Mouse (Mus musculus) left cerebral cortex, postnatal 10 days (tissue): Measurements from ENCODE around the gene Anp32a. TPM values are rescaled to one million over a fixed set of nuclear protein-coding genes. Genes with fewer than 3 reads are reported as not detected.

Source experiments
- DNase-seq, 2 experiments: peaks; one replicate each; pipeline ENCODE4 v3.0.0; 2021 to 2022; ENCODE audit warnings: low spot score in 2 of 2, mixed read lengths in 1 of 2; ENCODE audit errors: extremely low spot score in 1 of 2
- intact Hi-C: fragments of 180-260 bp; cut with DNase I; formaldehyde crosslinking; loops from one replicate; pipeline ENCODE4 v1.15.1; 2025
- total RNA-seq, 2 experiments: library from RNA; stranded (reverse); gene quantifications; 2 replicates each; pipeline ENCODE4 v1.2.3; 2021

The Anp32a gene
- total RNA-seq, 2 experiments from 2014 or later, result 232 to 233 TPM

DNA sequence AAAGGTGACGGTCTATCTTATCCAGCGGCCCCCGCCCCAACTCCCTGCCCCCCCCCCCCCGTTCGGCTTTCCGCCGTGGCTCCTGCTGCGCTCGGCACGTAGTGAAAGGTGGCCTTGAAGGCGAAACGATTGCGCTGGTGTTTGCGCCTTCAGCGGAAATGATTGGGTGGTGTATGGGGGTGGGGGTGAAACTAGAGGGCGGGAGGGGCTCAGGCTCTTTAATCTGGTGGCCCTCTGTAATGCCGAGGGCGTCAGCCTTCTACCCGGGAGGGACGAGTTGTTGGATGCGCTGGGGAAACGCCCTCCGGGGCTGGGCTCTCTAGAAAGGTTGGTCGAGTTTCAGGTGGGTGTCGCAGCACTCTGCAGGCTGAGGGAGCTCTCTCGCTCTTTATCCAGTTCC is 3.5 kb downstream of the Anp32a start:
- intact Hi-C loops, result loop anchor here (5.0 kb wide), 1 partner anchor 208 kb away; no protein-coding TSS in a partner anchor
- DNase-seq, result peak in 1 of 2 experiments; percentile 76

DNA sequence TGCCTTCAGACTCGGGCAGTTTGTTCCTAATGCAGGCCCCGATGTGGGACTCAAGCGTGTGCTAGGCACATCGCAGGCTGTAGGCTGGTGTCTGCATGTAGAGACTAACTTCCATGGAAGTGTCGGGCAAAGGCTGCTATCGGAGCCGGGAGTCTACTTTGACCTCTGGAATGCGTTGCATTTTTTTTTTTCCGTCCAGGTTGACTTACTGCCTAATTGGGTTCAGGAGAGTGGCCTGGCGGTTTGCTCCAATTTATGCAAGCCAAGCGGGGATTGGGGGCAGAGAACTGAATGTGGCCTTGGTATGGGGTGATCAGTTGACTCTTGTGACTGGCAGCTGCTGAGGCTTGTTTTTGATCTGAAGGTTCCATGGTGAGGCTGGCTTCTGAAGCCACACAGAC is 4.0 kb downstream of the Anp32a start:
- intact Hi-C loops, result no loop called here
- DNase-seq, result no peak

DNA sequence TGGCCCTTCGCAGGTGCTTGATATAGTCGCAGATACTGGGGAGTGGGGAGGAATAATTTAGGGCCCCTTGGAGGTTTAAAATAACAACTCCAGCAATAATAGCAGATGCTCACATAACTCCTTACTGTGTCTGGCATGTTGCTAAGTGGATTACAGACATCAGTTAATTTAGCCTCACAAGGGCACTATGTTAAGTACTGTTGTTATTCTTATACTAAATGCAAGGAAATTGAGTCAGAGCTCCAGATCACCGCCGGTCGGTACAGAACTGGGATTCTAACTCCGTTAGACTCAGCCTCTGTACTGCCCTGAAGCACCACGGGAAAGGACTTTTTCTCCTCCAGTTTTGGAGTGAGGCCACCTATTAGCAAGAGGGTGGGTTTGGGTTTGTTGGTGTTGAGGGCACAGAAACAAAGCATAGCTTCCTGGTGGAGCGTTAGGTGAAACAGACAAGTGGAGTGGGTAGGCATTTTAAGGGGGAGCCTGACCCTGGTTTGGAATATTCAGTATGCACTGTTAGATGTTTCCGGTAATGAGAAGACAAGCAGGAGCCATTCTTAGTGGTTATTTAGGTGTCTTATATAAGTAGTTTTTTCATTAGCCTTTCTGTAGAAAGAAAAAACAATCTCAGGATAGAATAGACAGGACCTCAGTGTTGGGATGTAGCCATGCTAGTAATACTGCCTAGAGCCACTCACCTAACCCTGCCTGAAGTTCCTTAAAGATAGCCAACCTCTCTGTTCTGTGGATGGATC is 4.7 kb downstream of the Anp32a start:
- intact Hi-C loops, result no loop called here

DNA sequence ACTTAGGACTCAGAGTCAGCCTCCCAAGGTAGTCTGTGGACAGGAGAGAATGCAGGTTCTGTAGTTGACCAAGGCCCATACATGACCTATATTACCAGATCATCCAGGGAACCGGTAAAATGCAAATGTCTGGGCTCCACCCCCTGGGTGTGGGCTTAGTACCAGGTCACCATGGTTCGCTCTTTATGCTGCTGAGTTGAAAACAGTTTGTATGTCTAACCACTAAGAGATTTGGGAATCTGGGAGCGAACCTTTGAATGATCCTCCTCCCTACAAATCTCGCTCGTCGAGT is 5.2 kb downstream of the Anp32a start:
- intact Hi-C loops, result no loop called here
- no peak for DNase-seq

More for the DNA sequence above, 4.7 kb downstream of the Anp32a start:
- no peak for DNase-seq

DNA sequence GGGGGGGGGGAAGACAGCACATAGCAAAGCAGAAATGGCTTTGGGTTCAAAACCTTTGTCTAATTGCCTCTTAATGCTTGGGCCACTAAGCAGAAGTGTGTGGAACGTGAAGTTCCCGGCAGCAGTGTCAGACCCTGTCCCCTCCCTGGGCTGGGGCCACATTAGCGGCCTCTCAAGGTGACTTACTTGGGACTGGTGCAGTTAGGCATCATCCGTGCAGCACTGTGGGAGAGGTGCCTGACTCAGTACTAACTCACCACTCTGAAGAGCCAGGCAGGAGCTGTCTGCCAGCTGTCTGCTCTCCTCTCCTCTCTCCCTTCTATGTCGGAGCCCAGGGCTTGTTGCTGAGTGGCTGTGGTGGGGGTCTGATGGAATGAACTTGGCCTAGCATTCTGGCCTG is 6.1 kb downstream of the Anp32a start:
- DNase-seq, result no peak
- intact Hi-C loops, result no loop called here

DNA sequence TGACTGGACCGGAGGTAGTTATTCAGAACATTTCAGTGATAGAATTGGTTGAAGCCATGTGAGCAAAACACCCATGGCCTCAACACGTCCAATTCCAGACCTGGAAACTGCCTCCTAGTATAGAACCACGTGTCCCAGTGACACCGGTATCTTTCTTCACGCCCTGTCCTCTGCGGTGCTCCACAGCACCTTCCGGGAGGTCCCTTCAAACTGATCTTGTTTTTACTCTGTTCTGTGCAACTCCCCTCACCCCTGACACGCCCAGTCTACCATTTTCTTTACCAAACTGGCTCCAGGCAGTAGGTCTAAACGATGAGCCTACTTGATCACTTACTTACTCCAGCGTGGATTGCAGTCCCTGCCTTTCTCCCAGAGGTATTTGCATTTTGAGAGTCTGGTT is 7.0 kb downstream of the Anp32a start:
- intact Hi-C loops, result no loop called here
- DNase-seq, result no peak

DNA sequence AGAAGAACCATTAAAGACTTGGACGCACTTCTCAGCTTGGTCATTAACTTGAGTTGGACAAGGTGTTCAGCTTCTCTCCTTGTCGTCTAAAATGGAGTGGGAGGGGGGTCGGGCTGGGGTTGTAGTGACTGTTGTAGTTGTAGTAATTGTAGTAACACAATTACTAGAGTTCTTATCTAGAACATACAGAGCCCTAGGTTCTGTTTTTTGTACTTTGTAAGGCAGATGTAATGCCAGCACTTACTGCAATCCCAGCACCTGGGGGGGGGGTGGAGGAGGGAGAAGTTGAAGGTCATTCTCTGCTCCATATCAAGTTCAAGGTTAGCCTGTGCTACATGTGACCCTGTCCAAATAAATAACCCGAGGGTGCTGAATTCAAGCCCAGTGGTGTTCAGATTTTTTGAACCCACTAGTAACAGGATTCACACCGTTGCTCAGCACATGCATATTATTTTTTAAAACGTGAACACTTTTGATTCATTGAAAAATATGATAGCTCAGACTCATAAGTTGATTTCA is 7.4 kb downstream of the Anp32a start:
- DNase-seq, result no peak
- intact Hi-C loops, result no loop called here

DNA sequence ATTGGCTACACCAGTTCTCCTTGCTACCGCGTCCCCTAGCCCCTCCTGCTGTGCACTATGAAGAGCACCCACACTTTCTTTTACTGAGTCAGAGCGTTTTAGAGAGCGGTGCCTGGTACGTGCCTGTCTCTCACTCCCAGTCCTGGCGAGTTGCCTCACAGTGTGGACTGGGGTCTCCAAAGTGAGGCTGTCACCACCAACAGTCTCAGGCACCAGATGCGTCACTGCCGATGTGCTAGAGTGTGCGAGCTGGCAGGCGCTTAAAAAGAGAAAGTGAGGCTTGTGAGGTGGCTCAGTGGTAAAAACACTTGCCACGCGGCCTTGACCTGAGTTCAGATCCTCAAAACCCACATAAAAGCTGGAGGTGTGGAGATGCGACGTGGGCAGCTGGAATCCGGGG is 8.2 kb downstream of the Anp32a start:
- DNase-seq, result peak in 1 of 2 experiments; percentile 51
- intact Hi-C loops, result no loop called here

DNA sequence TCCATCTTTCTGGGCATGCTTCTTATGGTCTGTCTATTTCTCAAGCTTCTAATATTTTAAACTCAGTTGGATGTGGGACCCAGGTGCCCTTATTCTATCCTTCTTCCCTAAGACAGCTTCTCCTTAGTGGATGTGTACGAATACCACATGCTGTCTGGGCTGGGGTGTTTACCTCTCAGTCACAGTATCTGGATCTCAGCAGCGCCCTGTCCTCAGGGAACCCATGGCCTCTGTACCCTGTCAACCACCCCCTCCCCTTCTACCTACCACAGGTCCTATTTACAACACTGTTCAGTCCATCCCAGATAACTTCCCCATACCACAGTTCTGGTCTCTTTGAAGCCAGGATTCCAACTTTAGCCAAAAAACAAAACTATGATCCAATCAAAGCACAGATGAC is 9.6 kb downstream of the Anp32a start:
- DNase-seq, result no peak
- intact Hi-C loops, result no loop called here

DNA sequence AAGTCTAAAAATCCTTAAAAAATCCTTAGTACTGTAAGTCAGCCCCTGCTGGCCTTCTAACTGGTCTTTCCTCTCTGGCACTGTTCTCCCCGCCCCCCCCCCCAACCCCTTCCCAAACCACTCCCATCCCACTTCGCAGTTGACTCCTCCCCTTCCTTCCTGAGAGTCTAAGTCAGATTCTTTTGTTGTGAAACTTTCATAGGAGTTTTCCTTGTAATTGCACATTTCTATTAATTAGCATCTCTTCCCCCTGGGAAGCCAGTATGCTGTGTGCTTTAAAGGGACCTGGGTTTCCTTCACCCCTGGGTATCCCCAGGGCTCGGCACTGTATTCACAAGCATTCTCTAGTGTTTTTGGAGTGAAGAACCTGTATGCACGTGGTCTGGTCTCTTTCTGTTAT is 10.1 kb downstream of the Anp32a start:
- no peak for DNase-seq
- intact Hi-C loops, result no loop called here

DNA sequence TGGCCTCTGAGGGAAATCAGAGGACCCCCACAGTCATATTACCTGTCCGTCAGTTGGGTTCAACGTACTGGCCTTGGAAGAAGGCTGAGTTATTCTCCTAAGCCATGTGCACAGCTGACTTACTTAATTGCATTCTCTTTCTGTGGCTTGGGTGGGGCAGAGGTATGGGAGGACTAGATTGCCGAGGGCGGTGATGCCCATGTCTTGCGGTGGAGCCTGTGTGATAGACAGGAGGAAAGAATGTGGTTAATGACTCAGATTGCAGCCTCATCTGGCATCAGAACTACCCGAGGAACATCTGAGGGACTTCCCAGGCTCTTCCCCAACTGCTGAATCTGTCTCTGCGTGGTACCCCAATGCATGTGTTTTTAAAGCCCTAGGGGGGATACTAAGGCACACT is 12.7 kb downstream of the Anp32a start:
- no peak for DNase-seq
- intact Hi-C loops, result no loop called here

DNA sequence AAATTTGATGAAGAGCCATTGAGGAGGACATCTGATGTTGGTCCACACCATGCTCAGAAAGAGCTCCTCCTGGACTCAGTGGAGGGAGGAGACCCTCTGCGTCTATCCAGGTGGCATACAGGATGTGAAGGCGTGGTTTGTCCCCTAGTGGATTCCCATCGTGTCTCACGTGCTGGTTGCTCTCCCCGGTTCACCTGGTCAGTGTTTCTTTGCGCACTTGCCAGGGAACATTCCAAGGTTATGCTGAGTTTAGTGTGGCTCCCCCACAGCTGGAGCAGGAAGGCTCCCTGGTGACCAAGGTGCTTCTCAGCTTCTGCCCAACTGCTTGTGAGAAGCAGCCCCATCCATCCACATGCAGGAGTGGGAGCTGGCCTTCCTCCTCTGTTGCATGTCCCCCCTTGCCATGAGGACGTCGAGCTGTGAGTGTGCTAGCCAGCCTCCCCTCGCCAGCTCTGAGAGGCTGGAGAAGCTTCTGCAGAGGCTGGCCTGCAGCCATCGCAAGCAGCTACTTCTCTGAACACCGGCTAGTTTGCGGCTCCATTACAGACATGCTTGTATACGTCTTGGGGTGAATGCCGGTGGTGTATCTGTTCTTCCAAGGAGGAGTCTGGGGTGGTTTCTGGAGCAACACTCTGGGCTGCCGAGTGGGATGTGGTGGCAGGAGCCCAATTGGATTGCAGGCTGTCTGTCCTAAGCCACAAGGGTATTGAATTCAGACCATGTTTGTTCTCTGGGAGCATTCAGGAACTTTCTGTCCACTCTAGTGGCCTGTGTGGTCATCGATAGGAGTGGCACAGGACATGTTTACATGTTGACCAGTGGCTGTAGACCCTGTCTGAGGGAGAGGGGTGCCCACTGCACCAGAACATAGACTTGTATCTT is 14.0 kb downstream of the Anp32a start:
- intact Hi-C loops, result no loop called here
- no peak for DNase-seq

DNA sequence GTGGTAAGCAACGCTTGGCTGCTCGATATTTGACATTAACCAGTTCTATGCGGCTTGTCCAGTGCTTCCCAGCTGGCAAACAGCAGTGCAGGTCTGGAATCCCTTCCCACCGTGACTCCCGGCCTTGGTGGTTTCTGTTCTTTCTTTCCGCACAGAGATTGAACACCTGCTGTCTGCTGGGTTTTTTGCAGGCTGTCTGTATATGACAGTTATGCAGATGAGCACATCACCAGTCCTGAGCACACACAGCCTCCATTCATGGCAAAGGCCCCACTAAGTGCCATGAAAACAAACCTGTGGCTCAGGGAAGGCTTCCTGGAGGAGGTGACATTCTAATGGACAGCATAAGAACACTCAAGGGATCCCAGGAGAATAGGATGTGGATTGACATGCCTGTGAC is 14.7 kb downstream of the Anp32a start:
- no peak for DNase-seq
- intact Hi-C loops, result no loop called here

DNA sequence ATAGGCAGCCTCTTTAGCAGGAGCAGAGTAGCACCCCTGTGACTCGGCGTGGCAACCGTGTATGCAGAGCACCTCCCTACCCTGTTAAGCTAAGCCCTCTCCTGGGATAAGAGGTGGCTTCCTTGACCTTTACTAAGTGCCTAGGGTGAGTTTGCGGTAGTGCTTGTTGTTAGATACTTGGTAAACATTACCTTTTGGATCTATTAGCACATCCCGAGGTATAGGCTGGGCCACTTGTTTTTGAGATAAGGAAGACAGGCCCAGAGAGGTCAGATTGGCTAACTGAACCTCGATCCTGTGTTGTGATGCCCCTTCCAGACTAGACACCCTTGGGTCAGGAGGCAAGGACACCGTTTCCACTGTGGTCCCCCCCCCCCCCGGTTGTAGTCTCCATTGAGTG is 16.5 kb downstream of the Anp32a start:
- DNase-seq, result no peak
- intact Hi-C loops, result no loop called here

DNA sequence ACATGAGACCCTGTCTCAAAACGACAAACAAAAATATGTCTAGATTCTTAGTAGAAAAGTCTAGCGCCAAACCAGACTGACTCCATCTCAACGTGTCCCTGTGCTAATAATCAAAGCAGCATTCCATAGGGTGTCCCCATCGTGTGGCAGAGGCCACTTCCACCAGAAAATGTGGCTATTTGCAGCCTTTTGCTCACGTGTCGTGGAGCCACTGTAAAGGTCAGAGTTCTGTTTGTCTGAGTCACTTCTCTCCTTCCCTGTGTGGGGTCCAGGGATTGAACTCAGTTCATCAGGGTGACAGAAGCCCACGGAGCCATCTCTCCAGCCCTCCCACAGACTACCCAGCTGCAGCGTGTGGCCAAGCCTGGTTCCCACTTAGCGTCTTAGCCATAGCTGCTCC is 17.8 kb downstream of the Anp32a start:
- DNase-seq, result no peak
- intact Hi-C loops, result no loop called here

DNA sequence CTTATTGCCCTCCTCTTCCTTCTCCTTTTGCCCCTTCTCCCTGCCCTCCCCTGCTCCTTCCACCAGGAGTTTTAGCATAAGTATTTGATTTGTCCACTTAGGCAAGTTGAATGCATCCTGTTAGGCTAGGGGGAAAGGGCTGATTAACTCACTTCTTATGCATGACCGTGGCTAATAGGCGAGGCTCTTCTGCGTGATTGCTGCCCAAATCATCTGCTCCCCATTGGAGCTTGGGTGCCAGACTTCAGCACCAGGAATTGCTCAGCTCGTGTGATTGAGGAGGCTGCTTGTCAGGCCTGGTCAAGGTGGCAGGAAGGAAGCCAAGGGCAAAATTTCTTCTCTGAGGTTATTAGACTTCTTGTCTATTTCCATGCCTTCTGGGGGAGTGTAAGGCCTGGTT is 19.8 kb downstream of the Anp32a start:
- intact Hi-C loops, result no loop called here
- DNase-seq, result no peak

DNA sequence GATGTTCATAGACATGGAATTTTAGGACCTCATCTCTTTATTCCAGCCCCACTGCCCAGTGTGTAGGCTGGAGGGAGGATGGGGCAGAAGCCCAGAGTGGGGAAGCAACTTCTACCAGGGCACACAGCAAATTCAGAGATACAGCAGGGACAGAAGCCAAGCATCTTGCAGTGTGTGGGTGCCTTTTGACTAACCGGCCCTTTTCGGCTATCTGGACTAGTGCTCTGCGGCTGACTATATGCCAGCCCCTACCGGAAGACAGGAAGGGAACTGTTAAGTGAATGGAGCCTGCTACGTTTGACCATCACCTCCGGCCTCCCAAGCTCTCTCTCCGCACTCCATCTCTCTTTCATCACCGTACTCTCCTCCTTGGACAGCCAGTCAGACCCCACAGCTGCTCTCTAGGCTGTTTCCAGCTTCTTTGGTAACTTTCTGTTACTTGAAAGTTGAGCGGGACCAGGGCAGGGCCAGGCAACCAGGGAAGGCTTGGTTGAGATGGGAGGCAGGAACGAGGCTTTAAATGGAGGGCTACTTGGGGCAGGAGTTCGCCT is 21.8 kb downstream of the Anp32a start:
- DNase-seq, result no peak
- intact Hi-C loops, result no loop called here

DNA sequence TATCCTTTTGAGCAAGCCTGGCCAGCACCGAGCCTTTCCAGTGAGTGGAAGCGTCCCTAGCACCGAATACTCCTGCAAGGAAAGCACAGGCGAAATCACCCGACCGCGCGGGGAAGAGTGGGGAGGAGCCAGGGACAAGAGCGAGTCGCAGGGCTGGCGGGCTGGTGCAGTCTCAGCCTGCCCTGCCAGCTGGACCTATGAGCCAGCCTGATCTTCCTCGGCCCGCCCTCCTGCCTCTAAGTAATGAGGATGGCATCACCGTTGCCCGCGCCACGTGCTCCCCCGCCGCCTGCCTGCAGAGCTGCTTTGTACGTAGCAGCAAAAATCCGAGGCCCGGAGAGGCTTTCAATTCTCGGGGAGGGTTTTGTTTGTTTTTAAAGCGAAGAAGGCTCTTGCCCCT is 22.5 kb downstream of the Anp32a start:
- intact Hi-C loops, result no loop called here
- DNase-seq, result peak; percentile 89 to 93

DNA sequence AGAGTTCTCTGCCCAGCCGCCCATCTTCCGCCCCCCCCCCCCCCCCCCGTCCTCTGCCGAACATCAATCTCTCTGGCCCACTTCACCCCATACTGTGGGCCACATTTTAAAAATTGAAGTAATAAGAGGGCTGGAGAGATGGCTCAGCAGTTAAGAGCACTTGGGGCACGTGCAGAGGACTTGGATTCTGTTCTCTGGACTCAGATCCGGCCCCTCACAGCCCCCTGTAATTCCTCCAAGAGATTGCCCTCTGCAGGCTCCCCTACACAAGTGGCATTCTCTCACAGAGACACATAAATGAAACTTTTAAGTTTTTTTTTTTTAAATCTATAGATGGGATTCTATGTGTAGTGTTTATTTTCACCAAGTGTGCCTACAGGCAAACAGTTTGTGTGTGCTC is 23.1 kb downstream of the Anp32a start:
- intact Hi-C loops, result no loop called here
- no peak for DNase-seq

DNA sequence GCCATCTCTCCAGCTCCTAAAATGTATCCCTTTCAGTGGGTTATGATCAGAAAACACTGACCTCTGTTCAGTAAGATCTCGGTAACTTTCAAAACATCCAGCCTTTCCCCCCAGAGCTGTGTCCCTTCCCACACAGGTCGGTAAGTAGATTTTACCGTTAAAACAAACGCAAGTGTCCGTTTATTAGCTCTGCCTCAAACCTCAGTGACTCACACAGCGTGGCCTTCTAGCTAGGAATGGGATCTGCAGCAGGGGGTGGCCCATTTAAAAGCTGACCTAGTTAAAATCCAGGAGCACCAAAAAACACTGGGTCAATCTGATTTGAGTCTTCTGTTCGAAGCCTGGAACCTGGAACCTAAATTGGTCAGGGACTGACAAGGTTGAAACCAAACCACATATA is 23.7 kb downstream of the Anp32a start:
- intact Hi-C loops, result no loop called here
- no peak for DNase-seq
